Mouse (Mus musculus) C2C12 (cell line): ENCODE measurements around the gene Clpp. TPM values are rescaled to one million over a fixed set of nuclear protein-coding genes. Genes with fewer than 3 reads are reported as not detected.

Experiments
- H3K27me3 ChIP-seq: one replicate; pipeline ENCODE4 v1.6.1; 2011; ENCODE audit not compliant: control insufficient read depth, insufficient read depth, insufficient read length
- H3K36me3 ChIP-seq: one replicate; pipeline ENCODE4 v1.6.1; 2011; ENCODE audit not compliant: control insufficient read depth, insufficient read depth
- H3K4me3 ChIP-seq: one replicate; pipeline ENCODE4 v1.5.1; 2011; ENCODE audit warnings: mild to moderate bottlenecking, control low read depth; ENCODE audit not compliant: poor library complexity, insufficient read depth, severe bottlenecking
- H3K79me2 ChIP-seq: one replicate; pipeline ENCODE4 v1.6.1; 2011; ENCODE audit not compliant: control insufficient read depth, insufficient read depth
- H3K79me3 ChIP-seq: one replicate; pipeline ENCODE4 v1.6.1; 2011; ENCODE audit warnings: low read depth, control low read depth
- H3ac ChIP-seq: one replicate; pipeline ENCODE3; 2011; ENCODE audit warnings: low read depth; ENCODE audit not compliant: control insufficient read depth, insufficient read length
- CEBPB ChIP-seq: IDR thresholded peaks from one replicate; pipeline ENCODE4 v1.6.1; 2011; ENCODE audit warnings: low read depth, mild to moderate bottlenecking, control low read depth, moderate library complexity
- CTCF ChIP-seq: IDR thresholded peaks from one replicate; pipeline ENCODE4 v1.5.1; 2011; ENCODE audit not compliant: control insufficient read depth, insufficient read depth, insufficient read length
- FOSL1 ChIP-seq: IDR thresholded peaks from one replicate; pipeline ENCODE4 v1.8.0; 2011; ENCODE audit warnings: mild to moderate bottlenecking, low read length; ENCODE audit not compliant: poor library complexity, insufficient read depth, severe bottlenecking
- MAX ChIP-seq: IDR thresholded peaks from one replicate; pipeline ENCODE4 v1.6.1; 2011; ENCODE audit warnings: mild to moderate bottlenecking, control low read depth
- MYOD1 ChIP-seq: IDR thresholded peaks from one replicate; pipeline ENCODE4 v1.6.1; 2011; ENCODE audit warnings: low read depth; ENCODE audit not compliant: control insufficient read depth, insufficient read length
- MYOG ChIP-seq: IDR thresholded peaks from one replicate; pipeline ENCODE4 v1.6.1; 2011; ENCODE audit not compliant: control insufficient read depth, insufficient read length; ENCODE audit errors: extremely low read depth
- USF1 ChIP-seq: IDR thresholded peaks from one replicate; pipeline ENCODE4 v1.6.1; 2011; ENCODE audit warnings: low read depth, mild to moderate bottlenecking, control low read depth, moderate library complexity
- polyA plus RNA-seq: library from polyadenylated mRNA; unstranded; fragments of >200 nt; fragmentation: generic; extraction: Trizol; gene quantifications from one replicate; pipeline ENCODE4 v1.2.1, GENCODE M21; 2012; ENCODE audit warnings: missing spikeins

Gene Clpp
- polyA plus RNA-seq, 1 experiment: 153 TPM

- TF ChIP-seq CEBPB (no peak), MAX (no peak), MYOD1 (no peak), FOSL1 (no peak), CTCF (no peak)
- no peak overlapping the region for H3K4me3 ChIP-seq
- no peak overlapping the region for H3ac ChIP-seq
- no peaks in the 10 kb centered on the region for H3K79me2 ChIP-seq
- no peaks in the 10 kb centered on the region for H3K36me3 ChIP-seq
- H3K79me3 ChIP-seq: no peaks in the 10 kb centered on the region
- peaks cover 51% of the 10 kb centered on the region for H3K27me3 ChIP-seq
Measured at GRCm38 (mm10) chr17:56973956-56974707, 16.0 kb upstream of the Clpp start.

DNA sequence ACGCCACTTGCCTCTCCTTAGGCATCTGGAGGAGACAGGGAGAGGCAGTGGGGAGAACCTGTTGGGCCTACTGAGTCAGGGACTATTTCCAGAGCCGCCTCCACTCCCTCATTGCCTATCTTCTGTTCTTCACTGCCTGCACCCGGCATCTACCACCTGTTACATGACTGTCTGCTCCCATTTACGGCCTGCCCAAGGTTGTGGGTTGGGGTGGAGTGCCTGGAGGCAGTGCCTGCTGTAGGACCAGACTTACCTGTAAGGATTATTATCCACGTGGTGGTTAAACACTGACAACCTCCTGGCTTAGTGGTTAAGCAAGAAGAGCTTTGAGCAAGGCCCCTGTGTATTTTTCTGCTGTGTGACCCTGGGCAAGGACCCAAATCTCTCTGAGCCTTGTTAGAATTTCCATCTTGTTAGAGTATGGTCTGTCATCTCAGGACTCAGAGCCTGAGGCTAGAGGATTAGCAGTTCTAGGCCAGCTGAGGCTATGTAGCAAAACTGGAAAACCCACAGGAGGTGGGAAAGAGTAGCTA, 15.3 kb upstream of the Clpp start:
- no peaks in the 10 kb centered on the region for H3K79me2 ChIP-seq
- H3K36me3 ChIP-seq: no peaks in the 10 kb centered on the region
- H3K79me3 ChIP-seq: no peaks in the 10 kb centered on the region
- peaks cover 50% of the 10 kb centered on the region for H3K27me3 ChIP-seq
- H3K4me3 ChIP-seq: no peak overlapping the region
- H3ac ChIP-seq: no peak overlapping the region
- no peak for TF ChIP-seq CTCF
- no peak for TF ChIP-seq MYOD1
- TF ChIP-seq FOSL1: no peak
- no peak for TF ChIP-seq USF1
- TF ChIP-seq MYOG: no peak
- no peak for TF ChIP-seq CEBPB
- TF ChIP-seq MAX: no peak

DNA sequence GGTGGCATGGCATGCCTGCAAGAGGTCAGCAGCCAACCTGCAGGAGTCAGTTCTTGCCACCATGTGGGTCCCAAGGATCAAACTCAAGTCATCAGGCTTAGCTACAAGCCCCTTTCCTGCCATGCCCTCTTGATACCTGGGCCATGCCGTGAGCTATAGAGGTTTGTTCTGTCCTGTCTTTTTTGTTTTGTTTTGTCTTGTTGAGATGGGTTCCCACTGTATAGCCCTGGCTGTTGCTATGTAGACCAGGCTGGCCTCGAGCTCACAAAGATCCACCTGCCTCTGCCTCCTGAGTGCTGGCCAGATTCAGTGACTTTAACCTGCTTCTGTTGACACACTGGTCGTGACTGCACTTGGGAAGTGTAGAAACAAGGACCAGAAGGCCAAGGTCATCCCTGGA, 14.7 kb upstream of the Clpp start:
- H3K4me3 ChIP-seq: no peak overlapping the region
- H3K79me3 ChIP-seq: no peaks in the 10 kb centered on the region
- H3K36me3 ChIP-seq: no peaks in the 10 kb centered on the region
- H3ac ChIP-seq: no peak overlapping the region
- H3K79me2 ChIP-seq: no peaks in the 10 kb centered on the region
- TF ChIP-seq CTCF: no peak
- no peak for TF ChIP-seq MYOG
- no peak for TF ChIP-seq FOSL1
- TF ChIP-seq MYOD1: no peak
- TF ChIP-seq MAX: no peak
- no peak for TF ChIP-seq CEBPB
- TF ChIP-seq USF1: no peak
- peaks cover 51% of the 10 kb centered on the region for H3K27me3 ChIP-seq

DNA sequence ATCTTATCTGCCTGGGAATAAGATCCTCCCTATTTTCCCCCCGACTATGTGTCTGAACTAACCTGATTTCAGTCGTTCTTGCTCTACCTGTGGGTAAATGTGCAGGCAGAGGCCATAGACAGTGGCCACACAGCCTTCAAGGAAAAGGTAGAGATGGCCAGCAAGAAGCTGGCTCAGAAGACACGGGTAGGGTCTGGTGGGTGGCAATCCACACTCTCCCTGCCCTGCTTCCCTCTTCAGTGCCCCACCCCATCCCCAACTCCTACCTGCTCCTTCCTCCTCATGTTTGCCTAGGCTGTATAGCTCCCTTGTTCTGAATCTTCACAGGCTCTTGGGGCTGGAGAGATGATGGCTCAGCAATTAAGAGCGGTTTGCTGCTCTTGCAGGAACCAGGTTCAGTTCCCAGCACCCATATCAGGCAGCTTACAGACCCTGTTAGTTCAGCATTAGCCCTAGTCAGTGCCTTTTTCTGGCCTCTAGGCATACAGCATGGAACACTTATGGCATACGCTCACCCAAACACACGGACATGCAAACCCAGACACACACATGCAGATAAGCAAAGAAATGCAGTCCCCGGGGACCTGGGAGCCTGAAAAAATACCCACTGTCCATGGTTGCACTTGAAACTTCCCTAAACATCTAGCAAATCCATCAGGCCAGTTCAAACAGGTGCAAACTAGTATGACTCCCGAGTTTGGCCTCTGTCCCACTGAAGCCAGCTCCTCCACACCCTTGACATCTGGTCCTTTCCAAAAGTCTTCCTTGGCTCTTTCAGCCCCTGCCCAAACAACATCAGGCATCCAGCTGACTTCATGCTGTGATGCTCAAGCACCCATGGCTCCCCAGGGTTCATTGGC, 13.3 kb upstream of the Clpp start:
- no peak overlapping the region for H3ac ChIP-seq
- no peaks in the 10 kb centered on the region for H3K36me3 ChIP-seq
- H3K27me3 ChIP-seq: peaks cover 52% of the 10 kb centered on the region
- no peak for TF ChIP-seq CTCF
- TF ChIP-seq USF1: no peak
- TF ChIP-seq MYOG: no peak
- no peak for TF ChIP-seq MYOD1
- no peak for TF ChIP-seq FOSL1
- no peak for TF ChIP-seq CEBPB
- no peak for TF ChIP-seq MAX
- no peaks in the 10 kb centered on the region for H3K79me2 ChIP-seq
- H3K79me3 ChIP-seq: no peaks in the 10 kb centered on the region
- no peak overlapping the region for H3K4me3 ChIP-seq

DNA sequence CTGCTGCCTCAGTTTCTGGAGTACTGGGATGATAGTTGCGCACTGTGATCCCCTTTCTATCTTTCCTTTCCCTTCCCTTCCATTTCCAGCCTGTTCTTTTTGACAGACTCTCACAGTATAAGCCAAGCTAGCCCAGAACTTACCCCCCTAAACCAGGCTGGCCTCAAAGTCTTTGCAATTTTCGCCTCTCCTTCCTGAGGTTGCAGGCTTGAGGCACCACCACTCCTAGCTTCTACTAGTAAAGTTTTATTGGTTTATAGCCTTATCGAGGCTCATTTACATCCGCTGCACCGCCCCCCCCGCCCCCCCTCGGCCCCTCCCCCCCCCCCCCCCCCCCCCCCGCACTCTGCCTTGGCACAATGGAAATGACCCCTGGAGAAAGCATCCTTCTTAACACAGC, 10.6 kb upstream of the Clpp start:
- Histone ChIP-seq H3K79me3 (no peaks in the 10 kb centered on the region), H3K36me3 (no peaks in the 10 kb centered on the region), H3K79me2 (no peaks in the 10 kb centered on the region), H3K4me3 (no peak overlapping the region), H3ac (no peak overlapping the region), H3K27me3 (peaks cover 45% of the 10 kb centered on the region)
- TF ChIP-seq CEBPB (no peak), USF1 (no peak), MYOG (no peak), MAX (no peak), MYOD1 (no peak), CTCF (no peak), FOSL1 (no peak)
